Comparison of ENCODE assay signal across 7 mouse cellular contexts in the genomic region with DNA sequence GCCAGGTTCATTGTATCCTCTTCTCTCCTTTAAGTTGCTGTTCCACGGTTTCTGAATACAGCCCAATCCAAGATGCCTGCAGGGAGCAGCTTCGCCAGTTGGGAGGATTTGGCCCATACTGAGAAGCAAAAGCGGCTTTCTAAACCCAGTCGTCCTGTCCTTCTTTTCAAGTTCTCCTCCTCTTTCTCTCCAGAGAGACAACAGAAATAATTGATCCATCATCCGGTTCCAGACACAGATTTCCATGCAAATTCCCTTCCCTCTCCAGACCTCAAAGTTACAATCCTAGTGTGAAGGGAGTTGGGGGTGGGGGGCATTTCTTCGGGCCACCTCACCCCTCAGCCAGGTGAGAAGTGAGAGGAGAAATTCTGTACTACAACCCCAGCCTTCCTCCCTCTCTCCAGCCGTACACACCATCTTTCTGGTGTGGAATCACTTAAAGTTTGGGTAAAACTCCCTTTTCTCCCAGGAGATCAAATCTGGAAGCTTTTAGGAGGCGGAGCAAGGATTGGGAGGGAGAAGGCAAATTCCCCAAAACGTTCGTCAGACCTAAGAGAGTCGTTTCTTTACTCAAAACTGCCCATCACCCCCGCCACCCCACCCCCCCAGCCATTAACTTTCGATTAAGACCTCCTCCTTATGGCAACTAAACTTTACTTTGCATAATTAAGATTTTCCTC. TPM values are rescaled to one million over a fixed set of nuclear protein-coding genes. Genes with fewer than 3 reads are reported as not detected.
DNase-seq lines count a peak whose midpoint lies in the region; ATAC-seq lines count a peak whose summit lies in the region.

No protein-coding gene starts in this region.

- ATAC-seq in limb, embryonic 12.5 days (ENCODE audit: insufficient number of reproducible peaks, insufficient read depth, low FRiP score, low TSS enrichment, low read depth): no peak
- no peak for ATAC-seq in neural tube, embryonic 15.5 days (ENCODE audit: low FRiP score)

- whole genome bisulfite sequencing in limb, embryonic 12.5 days: under 1% methylated on average over 13 of the region's 13 CpGs
- 3% methylated on average over 13 of the region's 13 CpGs for WGBS in neural tube, embryonic 15.5 days

- H3K4me3 ChIP-seq in limb, embryonic 12.5 days (replicated peaks): peak overlapping the region; percentile 97
- H3K4me3 ChIP-seq in neural tube, embryonic 15.5 days (replicated peaks): peak overlapping the region; percentile 72

- intact Hi-C loops in left cerebral cortex, postnatal 36 days (cut with DNase I): no loop called here

- peak; percentile 33 for DNase-seq in urinary bladder, postnatal 14 days (ENCODE audit: low spot score)
- no peak for DNase-seq in urinary bladder, adult 2 months (ENCODE audit: low spot score)
- peak; percentile 84 for DNase-seq in forelimb bud, embryonic 11.5 days (ENCODE audit: low read depth, low spot score)
- no peak for DNase-seq in cerebellum, adult 8-10 months
- DNase-seq in left cerebral cortex, postnatal 36 days (ENCODE audit: low spot score in 2 of 2): no peak

- H3K9ac ChIP-seq in limb, embryonic 12.5 days (replicated peaks): peak overlapping the region; percentile 63
- H3K9ac ChIP-seq in neural tube, embryonic 15.5 days (replicated peaks): peak overlapping the region; percentile 47

- H3K4me1 ChIP-seq in limb, embryonic 12.5 days (replicated peaks): peaks cover 16% of the 10 kb centered on the region; the same call in 1 of the 2 replicates
- H3K4me1 ChIP-seq in neural tube, embryonic 15.5 days: peaks cover 48% of the 10 kb centered on the region

- 0 out of 2 replicates have a peak, but pooled peaks cover 3% of the 10 kb centered on the region for H3K27me3 ChIP-seq in limb, embryonic 12.5 days
- H3K27me3 ChIP-seq in neural tube, embryonic 15.5 days (replicated peaks): no peaks in the 10 kb centered on the region

- H3K27ac ChIP-seq in limb, embryonic 12.5 days: peak overlapping the region; percentile 100
- peak overlapping the region; percentile 85 for H3K27ac ChIP-seq in neural tube, embryonic 15.5 days (replicated peaks)

- no peaks in the 10 kb centered on the region for H3K9me3 ChIP-seq in limb, embryonic 12.5 days
- no peaks in the 10 kb centered on the region for H3K9me3 ChIP-seq in neural tube, embryonic 15.5 days (replicated peaks)

- peaks cover 4% of the 10 kb centered on the region; the same call in 1 of the 2 replicates for H3K36me3 ChIP-seq in limb, embryonic 12.5 days
- no peaks in the 10 kb centered on the region for H3K36me3 ChIP-seq in neural tube, embryonic 15.5 days

- peak overlapping the region; percentile 74 for H3K4me2 ChIP-seq in limb, embryonic 12.5 days
- H3K4me2 ChIP-seq in neural tube, embryonic 15.5 days: peak overlapping the region; percentile 90

RNA-seq across cellular contexts. Expression of a gene that starts 1.2 kb away (rescaled TPM):
- 53.7 and 54.9 TPM in 2 replicates for polyA plus RNA-seq in urinary bladder, adult 2 months (2012; rRNA removed)
- polyA plus RNA-seq in limb, embryonic 12.5 days (2016; fragmentation: Nextera tagmentation; extraction: Ambion mirVana): 77.9 and 82.7 TPM in 2 replicates
- polyA plus RNA-seq in neural tube, embryonic 15.5 days (2015; fragmentation: Nextera tagmentation; extraction: Ambion mirVana): 8.0 and 10.8 TPM in 2 replicates
- 10 to 100 TPM; 10.5 to 12.7 TPM for total RNA-seq in left cerebral cortex, postnatal 36 days (2021)

RNA-seq across cellular contexts. Expression of a gene that starts 23.7 kb away (rescaled TPM):
- 53.0 and 56.5 TPM in 2 replicates for polyA plus RNA-seq in urinary bladder, adult 2 months (2012; rRNA removed)
- 5.3 and 7.4 TPM in 2 replicates for polyA plus RNA-seq in limb, embryonic 12.5 days (2016; fragmentation: Nextera tagmentation; extraction: Ambion mirVana)
- polyA plus RNA-seq in neural tube, embryonic 15.5 days (2015; fragmentation: Nextera tagmentation; extraction: Ambion mirVana): 6.6 and 7.1 TPM in 2 replicates
- 1 to 10 TPM; 5.0 to 8.7 TPM for total RNA-seq in left cerebral cortex, postnatal 36 days (2021)

RNA-seq across cellular contexts. Expression of a gene that starts 46.8 kb away (rescaled TPM):
- polyA plus RNA-seq in urinary bladder, adult 2 months (2012; rRNA removed): 17.5 and 23.9 TPM in 2 replicates
- 66.5 and 77.6 TPM in 2 replicates for polyA plus RNA-seq in limb, embryonic 12.5 days (2016; fragmentation: Nextera tagmentation; extraction: Ambion mirVana)
- polyA plus RNA-seq in neural tube, embryonic 15.5 days (2015; fragmentation: Nextera tagmentation; extraction: Ambion mirVana): 68.2 and 71.6 TPM in 2 replicates
- 10 to 100 TPM; 46.0 to 65.5 TPM for total RNA-seq in left cerebral cortex, postnatal 36 days (2021)

Comparison
In these comparisons a context has a peak if more than half of its experiments do, and no peak if none do; other contexts are left out.
1. DNase-seq: peak in urinary bladder, postnatal 14 days (single experiment) and forelimb bud, embryonic 11.5 days (single experiment); none in urinary bladder, adult 2 months (single experiment), cerebellum, adult 8-10 months (single experiment) and left cerebral cortex, postnatal 36 days (0 of 2).